ENCODE assay signal across 9 mouse cellular contexts in genomic region chr4:137164429-137164828, GRCm38 (mm10).
A peak's percentile ranks its signal among the peaks of the same experiment; 100 is the strongest.
DNase-seq lines count a peak whose midpoint lies in the region; ATAC-seq and TF ChIP-seq lines count a peak whose summit lies in the region.
"Had no signal": no experiment of that assay in that cellular context is flagged by ENCODE, and none has a peak within 500 bp of the region (broad histone marks: within the 10 kb centered on the region; RNA-seq: fewer than 3 reads in every experiment).

No protein-coding gene starts in this region.

- peak; percentile 74 for ATAC-seq in lung, postnatal 0 days

- H3K9me3 ChIP-seq in hindbrain, embryonic 10.5 days, result no peaks in the 10 kb centered on the region
- H3K9me3 ChIP-seq in lung, postnatal 0 days (ENCODE audit: low read length), result no peaks in the 10 kb centered on the region

- H3K9ac ChIP-seq in lung, postnatal 0 days (replicated peaks; ENCODE audit: low read depth), result no peak overlapping the region

- H3K36me3 ChIP-seq in hindbrain, embryonic 10.5 days, result no peaks in the 10 kb centered on the region
- H3K36me3 ChIP-seq in lung, postnatal 0 days (ENCODE audit: insufficient read depth, low read length), result no peaks in the 10 kb centered on the region

- peak overlapping the region; percentile 38 for H3K4me3 ChIP-seq in hindbrain, embryonic 10.5 days
- H3K4me3 ChIP-seq in lung, postnatal 0 days (ENCODE audit: low read depth, low read length), result peak overlapping the region; percentile 8; the same call in 1 of the 2 replicates
- H3K4me3 ChIP-seq: myocyte had no signal

- TF ChIP-seq EP300 in lung, postnatal 0 days (IDR thresholded peaks at IDR 0.05), result no peak

- peak; percentile 86 for DNase-seq in MN1 (ENCODE audit: low spot score)
- DNase-seq in cerebellum, adult 9-10 months, result peak; percentile 94
- peak; percentile 48 to 93 for DNase-seq in frontal cortex, adult 2 months (ENCODE audit: extremely low spot score in 1 of 2, low spot score in 1 of 2)
- peak; percentile 79 for DNase-seq in hindbrain, embryonic 10.5 days (ENCODE audit: low spot score)
- DNase-seq in layer of hippocampus, adult 9-11 months, result peak; percentile 57
- peak; percentile 84 for DNase-seq in lung, postnatal 0 days (ENCODE audit: low spot score)
- DNase-seq in retina, adult 2 months (ENCODE audit: low read depth, low spot score), result peak; percentile 57
- DNase-seq in thymus, postnatal 25 days, result peak; percentile 78

- H3K4me2 ChIP-seq in lung, postnatal 0 days (replicated peaks; ENCODE audit: low read depth, low read length), result peak overlapping the region; percentile 46

- H3K27me3 ChIP-seq in hindbrain, embryonic 10.5 days (ENCODE audit: insufficient read depth, poor library complexity, severe bottlenecking), result peaks cover 44% of the 10 kb centered on the region
- no peaks in the 10 kb centered on the region for H3K27me3 ChIP-seq in lung, postnatal 0 days (replicated peaks; ENCODE audit: insufficient read depth, low read length)

- WGBS in hindbrain, embryonic 10.5 days, result 6% methylated on average over 12 of the region's 12 CpGs
- 4% methylated on average over 12 of the region's 12 CpGs for WGBS in lung, postnatal 0 days

- peaks cover 14% of the 10 kb centered on the region; the same call in 1 of the 2 replicates for H3K4me1 ChIP-seq in hindbrain, embryonic 10.5 days (replicated peaks)
- H3K4me1 ChIP-seq in lung, postnatal 0 days (ENCODE audit: insufficient read depth, low read depth, low read length), result no peaks in the 10 kb centered on the region

- no peak overlapping the region for H3K27ac ChIP-seq in hindbrain, embryonic 10.5 days
- no peak overlapping the region for H3K27ac ChIP-seq in lung, postnatal 0 days (ENCODE audit: low read length)

- TF ChIP-seq CTCF in lung, postnatal 0 days (IDR thresholded peaks at IDR 0.05), result peak; percentile 96
